Mouse (Mus musculus) E14TG2a.4 (cell line): ENCODE data around the gene Dek.

ENCODE experiments used
- CTCF ChIP-seq: conservative IDR thresholded peaks from 2 replicates; pipeline ENCODE4 v1.5.1; 2014; ENCODE audit warnings: low read length
- NANOG ChIP-seq: IDR thresholded peaks from 2 replicates; pipeline ENCODE4 v1.6.1; 2014; ENCODE audit warnings: borderline replicate concordance, low read length, mixed read lengths
- POU5F1 ChIP-seq: IDR thresholded peaks from 2 replicates; pipeline ENCODE4 v1.6.1; 2014; ENCODE audit warnings: low read length, borderline replicate concordance

DNA sequence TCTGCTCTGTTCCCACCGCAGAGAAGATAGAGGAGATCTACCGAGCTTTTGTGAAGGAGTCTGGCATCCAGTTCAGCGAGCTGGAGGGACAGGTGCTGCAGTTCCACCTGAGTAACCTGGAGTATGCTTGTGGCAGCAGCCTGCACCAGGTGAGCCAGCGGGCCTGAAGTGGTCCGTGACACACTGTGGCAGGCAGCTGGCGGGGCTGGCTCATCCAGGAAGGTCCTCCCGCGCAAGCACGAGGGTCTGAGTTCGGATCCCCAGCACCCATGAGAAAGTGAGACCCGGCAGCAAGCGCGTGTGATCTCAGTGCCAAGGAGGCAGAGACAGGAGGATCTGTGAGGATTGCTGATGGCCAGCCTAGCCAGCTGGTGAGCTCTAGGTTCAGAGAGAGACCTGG, 34.1 kb downstream of the Dek start:
- no peak for TF ChIP-seq CTCF
- TF ChIP-seq NANOG: no peak
- no peak for TF ChIP-seq POU5F1
